Mouse (Mus musculus) splenic B cell, adult 2 months (primary cell): ENCODE data around the gene Fam120b.

Experiments used
- DNase-seq: peaks from one replicate; pipeline ENCODE4 v3.0.0-alpha.2; 2011; ENCODE audit warnings: low read depth, low spot score
- H3K27me3 ChIP-seq: 2 replicates; pipeline ENCODE4 v1.6.1; 2012; ENCODE audit warnings: mild to moderate bottlenecking, low read length, moderate library complexity, mixed read lengths; ENCODE audit not compliant: control insufficient read depth, poor library complexity, insufficient read depth, severe bottlenecking
- H3K36me3 ChIP-seq: 2 replicates; pipeline ENCODE4 v1.6.1; 2012; ENCODE audit warnings: mild to moderate bottlenecking, low read length, moderate library complexity, mixed read lengths; ENCODE audit not compliant: control insufficient read depth, poor library complexity, insufficient read depth, severe bottlenecking

The Fam120b gene

DNA sequence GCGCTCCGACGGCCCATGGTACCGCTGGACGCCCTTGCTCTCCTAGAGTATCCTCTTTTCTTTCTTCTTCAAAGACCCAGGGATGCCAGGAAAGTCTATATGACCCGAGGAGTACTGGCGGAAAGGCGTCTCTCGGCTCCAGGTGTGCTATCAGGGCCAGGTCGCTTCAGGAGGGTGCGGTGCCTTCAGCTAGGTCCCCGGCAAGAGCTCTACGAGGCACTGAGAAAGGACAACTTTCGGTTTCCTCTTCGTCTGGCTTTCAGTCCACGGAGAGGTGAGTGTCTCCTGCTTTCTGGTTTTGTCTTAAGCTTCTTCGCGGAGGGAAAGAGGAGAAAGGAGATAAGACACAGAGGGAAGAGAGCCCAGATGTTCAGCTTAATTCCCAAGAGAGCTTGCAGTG, 20.8 kb upstream of the Fam120b start:
- no peaks in the 10 kb centered on the region for H3K27me3 ChIP-seq
- DNase-seq: peak; percentile 55

DNA sequence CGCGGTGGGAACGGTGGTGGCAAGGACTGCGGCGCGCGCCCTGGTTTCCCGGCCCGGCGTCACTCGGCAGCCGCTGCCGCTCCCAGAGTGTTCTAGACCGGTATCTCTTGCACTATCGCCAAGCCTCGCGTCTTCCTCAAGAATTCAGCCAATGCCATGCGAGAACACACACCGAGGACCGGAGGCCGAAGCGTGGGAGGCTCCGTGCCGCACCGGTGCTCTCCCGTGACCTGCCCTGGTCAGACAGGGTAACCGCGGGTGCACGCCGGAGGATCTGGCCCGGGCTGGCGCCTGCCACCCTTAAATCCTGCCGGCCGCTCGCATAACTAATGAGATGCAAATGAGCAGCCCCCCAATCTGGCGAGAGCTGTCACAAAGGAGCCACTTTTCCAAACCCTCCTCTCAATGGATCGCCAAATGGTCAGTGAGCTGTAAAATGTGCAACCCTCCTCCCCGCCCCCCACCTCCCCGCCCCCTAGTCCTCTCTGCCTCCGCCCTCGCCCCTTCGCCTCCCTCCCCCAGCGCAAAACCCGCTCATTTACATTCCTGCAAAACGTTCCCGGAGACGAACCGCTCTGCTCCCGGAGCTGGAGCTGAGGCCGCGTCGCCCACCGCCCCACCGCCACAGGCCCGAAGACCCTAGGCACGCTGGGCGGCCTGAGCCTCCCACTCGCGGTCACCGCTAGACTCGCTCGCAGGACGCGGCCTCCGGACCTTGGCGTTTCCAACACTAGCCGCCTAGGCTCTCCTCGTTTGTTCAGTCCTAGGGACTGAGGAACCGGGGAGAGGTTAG, 20.1 kb upstream of the Fam120b start:
- Histone ChIP-seq H3K36me3 (no peaks in the 10 kb centered on the region), H3K27me3 (no peaks in the 10 kb centered on the region)
- DNase-seq: peak; percentile 73

More for the DNA sequence above, 20.8 kb upstream of the Fam120b start:
- H3K36me3 ChIP-seq: no peaks in the 10 kb centered on the region; the same call in 1 of the 2 replicates

DNA sequence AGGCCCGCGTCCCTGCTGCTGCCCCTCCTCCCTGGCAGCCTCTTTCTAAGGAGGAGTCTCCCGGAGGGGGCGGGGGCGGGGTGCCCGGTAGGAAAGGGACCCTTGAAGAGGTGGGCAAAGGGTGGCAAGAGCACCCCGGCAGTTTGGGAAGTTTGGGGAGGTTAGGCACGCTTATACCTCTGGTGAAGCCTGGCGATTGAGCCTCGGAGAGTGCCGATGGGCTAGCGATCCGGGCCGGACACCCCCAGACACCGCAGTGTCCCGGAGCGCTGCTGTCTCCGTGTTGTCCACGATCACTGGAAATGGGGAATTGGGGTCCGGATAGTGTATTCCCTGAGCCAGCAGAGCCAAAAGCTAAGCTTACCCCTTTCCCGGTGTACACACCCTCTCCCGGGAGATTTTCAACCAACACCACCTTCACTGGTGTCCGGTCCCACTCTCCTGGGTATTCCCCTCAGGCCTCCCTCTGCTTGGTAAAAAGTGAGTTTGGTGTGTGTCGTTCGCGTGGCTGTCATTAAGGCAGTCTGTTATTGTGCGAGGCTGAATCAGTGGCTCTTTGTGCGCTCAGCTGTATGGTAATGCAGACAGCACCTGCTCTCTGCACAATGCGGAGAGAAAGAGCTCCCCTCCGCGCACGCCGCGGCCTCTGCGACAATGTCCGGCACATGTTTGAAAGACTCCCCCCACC, 19.4 kb upstream of the Fam120b start, which contains the start of gene Dll1:
TSS of gene Dll1 (minus strand) at position 379 of the 688 bp plus-strand sequence.
- DNase-seq: peak; percentile 46

DNA sequence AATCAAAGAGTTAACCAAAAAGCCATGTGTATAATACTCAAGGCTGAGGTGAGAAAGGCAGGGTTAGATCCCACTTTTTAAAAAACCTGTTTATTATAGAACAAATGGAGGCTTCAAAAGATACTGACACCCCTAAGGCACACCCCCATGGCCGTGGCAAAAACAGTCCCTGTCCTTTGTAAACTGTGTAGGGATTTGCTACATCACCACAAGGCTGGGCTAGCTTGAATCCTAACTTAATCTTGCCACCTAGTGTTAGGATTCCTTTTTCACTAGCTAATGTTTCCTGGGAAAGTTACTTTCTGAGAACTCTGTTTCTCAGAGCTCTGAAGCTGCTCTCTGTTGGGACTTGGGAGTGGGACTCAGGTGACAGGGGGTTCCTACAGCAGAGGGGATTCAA, 18.1 kb upstream of the Fam120b start:
- no peaks in the 10 kb centered on the region for H3K36me3 ChIP-seq
- no peaks in the 10 kb centered on the region for H3K27me3 ChIP-seq
- no peak for DNase-seq

More for the DNA sequence above, 19.4 kb upstream of the Fam120b start, which contains the start of gene Dll1:
- no peaks in the 10 kb centered on the region for H3K27me3 ChIP-seq
- no peaks in the 10 kb centered on the region for H3K36me3 ChIP-seq

DNA sequence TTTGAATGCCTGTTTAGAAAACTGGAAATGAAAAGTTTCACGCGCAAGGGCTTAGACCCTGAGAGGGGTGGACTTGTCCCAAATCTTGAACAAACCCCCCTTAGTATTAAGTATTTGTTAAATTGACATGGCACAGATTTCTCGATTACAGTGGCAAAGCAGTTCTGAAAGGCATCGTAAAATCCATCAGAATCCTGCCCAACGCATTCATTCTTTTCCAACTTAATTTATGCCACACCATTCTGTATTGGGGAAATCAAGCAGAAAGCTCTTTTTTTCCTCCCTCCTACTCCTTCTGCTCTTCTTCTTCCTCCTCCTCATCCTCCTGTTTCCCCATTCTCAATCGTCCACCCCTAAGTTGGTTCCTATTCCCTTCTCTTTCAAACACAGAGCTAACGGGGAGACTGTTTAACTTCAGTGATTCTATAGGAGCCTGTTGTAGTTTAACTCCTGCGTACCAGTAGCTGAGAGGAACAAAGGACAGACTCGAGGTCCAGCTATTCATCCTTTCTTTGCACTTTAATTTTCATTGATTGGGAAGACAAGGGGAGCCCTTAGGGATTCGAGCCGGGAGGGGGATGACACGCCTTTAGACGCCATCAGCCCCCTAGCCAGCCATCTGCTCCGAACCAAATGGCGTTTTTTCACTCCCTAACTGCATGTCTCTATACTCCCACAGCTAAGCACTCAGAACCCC, 17.4 kb upstream of the Fam120b start:
- Histone ChIP-seq H3K27me3 (no peaks in the 10 kb centered on the region), H3K36me3 (no peaks in the 10 kb centered on the region)
- no peak for DNase-seq

DNA sequence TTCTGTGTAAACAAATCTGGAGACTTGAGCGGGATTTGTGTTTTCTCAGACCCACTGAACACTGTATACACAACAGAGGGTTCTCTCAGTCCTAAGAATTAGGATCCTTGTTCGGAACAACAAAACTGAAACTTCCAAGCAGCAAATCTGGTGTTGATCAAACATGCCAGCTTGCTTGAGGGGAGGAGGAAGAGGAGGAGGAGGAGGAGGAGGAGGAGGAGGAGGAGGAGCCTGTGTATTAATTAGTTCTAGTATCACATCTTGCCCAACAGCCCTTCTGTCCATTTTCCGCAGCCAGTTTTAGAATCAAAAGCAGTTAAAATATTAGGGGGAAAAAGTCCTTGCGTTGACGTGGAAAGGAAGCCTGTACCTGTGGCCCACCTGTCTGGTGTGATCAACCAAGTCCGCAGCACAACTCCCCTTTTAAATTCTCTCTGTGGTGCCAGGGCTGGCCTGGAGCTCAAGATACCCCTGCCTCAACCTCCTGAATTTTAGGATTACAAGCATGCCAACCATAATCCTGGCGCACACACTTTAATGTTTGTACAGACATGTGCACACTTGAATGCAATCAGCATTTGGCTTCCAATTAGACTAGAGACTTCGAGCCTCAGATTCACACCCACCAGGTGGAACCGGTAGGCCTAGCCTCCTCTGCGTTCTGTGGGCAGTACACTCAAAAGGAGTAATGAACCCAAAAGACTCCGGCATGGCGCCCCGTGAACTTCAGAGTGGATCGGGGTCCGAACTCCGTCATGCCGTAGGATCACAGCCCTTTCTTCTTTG, 16.1 kb upstream of the Fam120b start:
- no peak for DNase-seq
- Histone ChIP-seq H3K36me3 (no peaks in the 10 kb centered on the region), H3K27me3 (peaks cover 1% of the 10 kb centered on the region; the same call in 1 of the 2 replicates)

DNA sequence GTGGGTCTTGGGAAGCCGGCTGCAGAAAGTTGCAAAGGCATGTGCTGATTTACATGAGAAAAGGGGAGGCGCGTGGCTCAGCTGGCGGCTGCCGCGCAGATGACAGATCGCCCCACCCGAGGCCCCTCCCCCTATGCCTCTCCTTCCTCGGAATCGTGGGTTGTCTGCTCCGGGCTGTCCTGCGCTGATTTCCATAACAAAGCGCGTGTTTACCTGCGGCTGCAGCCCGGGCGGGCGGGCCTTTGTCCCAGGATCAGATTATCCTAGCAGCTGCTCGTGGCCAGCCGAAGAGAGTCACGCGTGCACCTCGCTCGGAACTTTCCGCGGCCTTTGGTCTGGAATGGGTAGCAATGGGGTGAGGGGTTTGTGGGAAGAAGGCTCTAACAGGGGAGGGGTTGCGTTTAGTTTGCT, 15.4 kb upstream of the Fam120b start:
- H3K27me3 ChIP-seq: peaks cover 1% of the 10 kb centered on the region; the same call in 1 of the 2 replicates
- DNase-seq: peak; percentile 45
- H3K36me3 ChIP-seq: no peaks in the 10 kb centered on the region

DNA sequence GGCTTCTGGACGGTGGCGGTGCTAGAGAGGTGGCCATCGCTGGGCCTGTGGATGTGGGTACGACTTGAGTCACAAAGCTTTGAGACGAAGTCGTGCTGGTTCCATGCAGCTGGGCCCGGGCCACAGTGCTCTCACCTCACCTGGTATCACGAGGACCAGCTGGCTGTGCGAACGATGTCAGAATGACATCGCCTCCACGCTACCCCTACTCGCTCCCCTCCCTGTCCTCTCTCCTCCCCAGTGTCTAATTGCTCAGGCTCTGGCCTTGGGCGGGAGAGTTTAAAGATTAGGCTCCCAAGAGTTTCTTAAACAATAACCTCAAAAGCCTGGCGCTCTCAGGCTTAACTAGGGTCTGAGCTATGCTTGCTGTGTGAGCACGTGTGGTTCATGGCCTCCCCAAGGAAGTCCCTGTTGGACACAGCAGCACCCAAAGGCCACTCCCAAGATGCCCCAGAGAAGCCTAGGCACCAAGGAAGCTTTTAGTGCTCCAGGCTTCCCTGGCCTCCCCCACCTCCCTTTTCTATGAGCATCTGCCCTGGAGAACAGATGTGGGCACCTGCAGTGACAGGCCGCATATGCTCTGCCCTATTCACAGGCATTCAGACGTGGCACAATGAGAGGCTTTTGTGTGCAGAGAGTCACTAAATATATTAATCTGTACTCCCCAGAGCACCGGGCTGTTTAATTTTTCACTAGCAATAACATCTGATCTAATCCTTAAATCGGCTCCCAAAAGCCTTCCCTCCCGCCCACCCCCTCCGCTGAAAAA, 14.7 kb upstream of the Fam120b start:
- Histone ChIP-seq H3K27me3 (peaks cover 1% of the 10 kb centered on the region; the same call in 1 of the 2 replicates), H3K36me3 (no peaks in the 10 kb centered on the region)
- DNase-seq: no peak

DNA sequence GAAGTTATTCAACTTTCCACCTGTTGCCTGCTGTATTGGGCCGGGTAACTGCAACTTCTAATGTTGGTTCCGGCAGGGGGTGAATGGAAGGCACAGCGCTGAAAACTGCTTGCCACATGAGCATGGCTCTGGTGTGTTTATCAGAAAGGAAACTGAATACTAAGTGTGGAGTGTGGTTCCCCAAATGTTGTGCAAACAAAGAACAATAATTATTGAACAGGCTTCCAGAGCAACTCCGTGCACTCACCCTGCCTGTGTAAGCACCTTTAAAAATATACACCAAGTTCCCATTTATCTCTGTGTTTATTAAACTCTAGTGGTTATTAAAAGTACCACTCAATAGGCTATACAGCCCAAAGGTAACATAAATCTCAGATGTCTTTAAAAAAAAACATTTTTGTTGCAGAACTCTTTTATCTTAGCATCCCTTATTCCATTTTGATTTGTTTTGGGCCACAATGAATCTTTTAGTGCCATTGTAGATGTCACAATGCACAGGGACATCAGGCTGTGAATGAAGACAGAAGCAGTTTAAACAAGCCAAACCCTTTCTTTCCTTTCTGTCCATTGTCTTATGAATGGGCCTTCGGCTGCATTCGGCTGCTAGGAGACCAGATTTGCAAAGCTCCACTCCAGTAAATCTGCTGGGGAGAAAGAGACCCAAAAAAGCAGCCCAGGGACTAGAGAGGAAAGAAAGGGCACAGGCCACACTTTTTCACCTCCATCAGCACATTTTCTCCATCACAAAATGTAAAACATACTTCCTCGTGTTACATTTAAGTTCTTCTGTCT, 13.9 kb upstream of the Fam120b start:
- Histone ChIP-seq H3K27me3 (peaks cover 1% of the 10 kb centered on the region; the same call in 1 of the 2 replicates), H3K36me3 (no peaks in the 10 kb centered on the region)
- no peak for DNase-seq

DNA sequence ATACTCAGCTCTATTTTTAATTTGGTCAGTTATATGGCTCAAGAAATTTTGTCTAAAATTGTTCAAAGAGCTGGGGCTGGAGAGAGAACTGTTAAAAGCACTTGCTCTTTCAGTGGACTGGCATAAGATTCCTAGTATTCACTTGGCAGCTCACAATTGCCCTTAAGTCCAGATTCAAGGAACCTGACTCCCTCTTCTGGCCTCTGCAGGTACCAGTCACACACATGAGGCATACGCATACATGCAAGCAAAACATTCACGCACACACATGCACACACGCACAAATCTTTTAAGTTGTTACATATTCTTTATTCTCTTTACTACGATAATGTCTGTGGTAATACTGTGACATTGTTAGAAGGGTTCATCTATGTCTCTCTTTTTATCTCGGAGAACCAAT, 12.6 kb upstream of the Fam120b start:
- Histone ChIP-seq H3K27me3 (peaks cover 1% of the 10 kb centered on the region; the same call in 1 of the 2 replicates), H3K36me3 (no peaks in the 10 kb centered on the region)
- DNase-seq: peak; percentile 20

DNA sequence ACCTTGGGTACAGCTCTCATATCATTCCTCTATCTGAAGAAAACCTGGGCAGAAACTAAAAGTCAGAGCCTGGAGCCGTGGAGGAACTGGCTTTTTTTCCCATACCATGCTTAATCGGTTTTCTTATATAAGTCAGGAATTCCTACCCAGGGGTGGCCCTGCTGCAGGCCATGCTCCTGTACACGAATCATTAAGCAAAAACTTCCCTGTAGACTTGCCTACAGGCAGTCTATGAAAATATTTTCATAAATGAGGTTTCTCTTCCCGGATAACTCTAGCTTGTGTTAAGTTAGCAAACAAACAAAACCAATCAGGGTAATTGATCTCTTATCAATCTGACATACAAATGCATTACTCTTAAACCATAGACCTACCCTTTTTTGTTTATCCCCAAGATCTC, 7.1 kb upstream of the Fam120b start:
- no peaks in the 10 kb centered on the region for H3K36me3 ChIP-seq
- DNase-seq: no peak
- H3K27me3 ChIP-seq: peaks cover 1% of the 10 kb centered on the region; the same call in 1 of the 2 replicates

DNA sequence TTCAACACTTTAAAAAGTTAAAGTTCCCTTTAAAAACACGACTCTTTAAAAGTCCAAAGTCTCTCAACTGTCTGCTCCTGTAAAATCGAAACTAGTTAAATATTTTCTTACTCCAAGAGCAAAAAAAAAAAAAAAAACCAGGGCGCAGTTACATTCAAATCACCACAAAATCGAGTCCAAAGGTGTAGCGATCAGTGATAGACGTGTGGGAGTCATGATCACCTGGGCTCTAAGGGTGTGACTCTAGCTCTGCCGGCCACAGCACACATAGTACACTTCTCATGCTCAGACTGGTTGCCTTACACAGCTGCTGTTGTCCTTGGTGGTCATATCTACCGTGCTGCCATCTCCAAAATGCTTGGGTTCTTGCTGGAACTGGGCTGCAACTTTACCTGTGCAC, 6.6 kb upstream of the Fam120b start:
- no peak for DNase-seq
- Histone ChIP-seq H3K36me3 (no peaks in the 10 kb centered on the region), H3K27me3 (peaks cover 1% of the 10 kb centered on the region; the same call in 1 of the 2 replicates)

DNA sequence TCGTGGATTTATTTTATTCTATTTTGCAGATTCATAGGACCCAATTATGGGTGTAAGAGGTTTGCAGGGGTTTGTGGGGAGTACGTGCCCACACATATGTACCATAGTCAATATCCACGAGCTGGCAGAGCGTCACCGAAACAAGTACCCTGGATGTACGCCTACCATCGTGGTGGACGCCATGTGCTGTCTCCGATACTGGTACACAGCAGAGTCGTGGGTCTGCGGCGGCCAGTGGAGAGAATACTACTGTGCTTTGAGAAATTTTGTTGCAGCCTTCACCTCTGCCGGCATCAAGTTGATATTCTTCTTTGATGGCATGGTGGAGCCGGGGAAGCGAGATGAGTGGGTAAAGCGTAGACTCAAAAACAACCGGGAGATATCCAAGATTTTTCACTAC, 5.7 kb downstream of the Fam120b start:
- peaks cover 9% of the 10 kb centered on the region; the same call in 1 of the 2 replicates for H3K36me3 ChIP-seq

More for the DNA sequence above, 5.7 kb downstream of the Fam120b start:
- no peak for DNase-seq
- no peaks in the 10 kb centered on the region for H3K27me3 ChIP-seq
